Mouse (Mus musculus): ENCODE data around the gene Abcc10.

- TF ChIP-seq ZKSCAN1 (IDR thresholded peaks at IDR 0.05; ENCODE audit: borderline replicate concordance, low read depth, low read length) = no peak
- TF ChIP-seq HCFC1 (IDR thresholded peaks at IDR 0.05; ENCODE audit: low read depth, low read length) = no peak
- TF ChIP-seq UBTF (IDR thresholded peaks at IDR 0.05; ENCODE audit: low read depth, low read length) = no peak
- no peak for TF ChIP-seq CTCF (conservative IDR thresholded peaks at IDR 0.05 in 1 of 2, IDR thresholded peaks at IDR 0.05 in 1 of 2; ENCODE audit: low read depth in 2 of 2, low read length in 2 of 2)
- TF ChIP-seq TBP (conservative IDR thresholded peaks at IDR 0.05; ENCODE audit: low read depth, low read length) = no peak
- no peak for TF ChIP-seq PAX5 (IDR thresholded peaks at IDR 0.05; ENCODE audit: low read length)
These were observed 53.1 kb downstream of the Abcc10 start for GRCm38 (mm10) chr17:46275034-46275433.

All from CH12.LX (cell line).